Mouse (Mus musculus) CH12.LX (cell line): Measurements from ENCODE around the gene Lmnb2. TPM values are rescaled to one million over a fixed set of nuclear protein-coding genes. Genes with fewer than 3 reads are reported as not detected.
A peak's percentile ranks its signal among the peaks of the same experiment; 100 is the strongest.

Experiments used
- DNase-seq: peaks from one replicate; pipeline ENCODE4 v3.0.0-alpha.2; 2013; ENCODE audit errors: extremely low read depth
- H3K27ac ChIP-seq: 2 replicates; pipeline ENCODE4 v1.5.1; 2012; ENCODE audit warnings: low read depth, mild to moderate bottlenecking, control low read depth, moderate library complexity; ENCODE audit not compliant: insufficient read depth
- H3K27me3 ChIP-seq: replicated peaks from 2 replicates; pipeline ENCODE3; 2012; ENCODE audit warnings: inconsistent platforms
- H3K36me3 ChIP-seq, 2 experiments: replicated peaks in 1 of 2; 2 replicates each; pipeline versions ENCODE3 to v1.6.1; 2012; ENCODE audit warnings: inconsistent platforms in 1 of 2, low read length in 1 of 2, mild to moderate bottlenecking in 1 of 2, mixed read lengths in 1 of 2, moderate library complexity in 1 of 2; ENCODE audit not compliant: control insufficient read depth in 1 of 2, insufficient read depth in 1 of 2
- H3K4me1 ChIP-seq, 2 experiments: 2 replicates each; pipeline ENCODE4 v1.6.1; 2012; ENCODE audit warnings: inconsistent platforms in 1 of 2, moderate library complexity in 1 of 2; ENCODE audit not compliant: insufficient read depth in 2 of 2, control insufficient read depth in 1 of 2
- H3K4me2 ChIP-seq: 2 replicates; pipeline ENCODE4 v1.6.1; 2012; ENCODE audit warnings: low read depth, mild to moderate bottlenecking, control low read depth; ENCODE audit not compliant: poor library complexity, insufficient read depth, severe bottlenecking
- H3K4me3 ChIP-seq, 3 experiments: fragments of 150-350 bp in 1 of 3; sonication (generic) in 1 of 3; replicated peaks in 1 of 3; 2 replicates each; pipeline versions ENCODE3 to v1.5.1; 2011 to 2012; ENCODE audit warnings: low read depth in 2 of 3, low read length in 2 of 3, mild to moderate bottlenecking in 2 of 3, moderate library complexity in 2 of 3, control low read depth in 1 of 3, improper control_type of control experiment in 1 of 3, inconsistent platforms in 1 of 3, mixed read lengths in 1 of 3; ENCODE audit not compliant: poor library complexity in 1 of 3
- H3K79me2 ChIP-seq: replicated peaks from 2 replicates; pipeline ENCODE4 v1.6.1; 2012; ENCODE audit warnings: mild to moderate bottlenecking, moderate library complexity; ENCODE audit not compliant: control insufficient read depth, poor library complexity, insufficient read depth, severe bottlenecking; ENCODE audit errors: extremely low read depth
- H3K9ac ChIP-seq: 2 replicates; pipeline ENCODE4 v1.6.1; 2012; ENCODE audit warnings: low read depth, mild to moderate bottlenecking, control low read depth, moderate library complexity; ENCODE audit not compliant: insufficient read depth
- H3K9me3 ChIP-seq: replicated peaks from 2 replicates; pipeline ENCODE3; 2012; ENCODE audit warnings: low read length, inconsistent platforms, mixed read lengths
- CHD1 ChIP-seq: IDR thresholded peaks from 2 replicates; pipeline ENCODE4 v1.6.1; 2012; ENCODE audit warnings: low read depth, low read length, improper control_type of control experiment, inconsistent platforms
- CHD2 ChIP-seq: IDR thresholded peaks from 2 replicates; pipeline ENCODE4 v1.6.1; 2011; ENCODE audit warnings: low read length, improper control_type of control experiment
- CTCF ChIP-seq, 2 experiments: IDR thresholded peaks in 1 of 2; conservative IDR thresholded peaks in 1 of 2; 2 replicates each; pipeline ENCODE4 v1.5.1; 2011 to 2012; ENCODE audit warnings: low read depth in 2 of 2, low read length in 2 of 2, improper control_type of control experiment in 1 of 2, inconsistent platforms in 1 of 2, mild to moderate bottlenecking in 1 of 2, moderate library complexity in 1 of 2
- E2F4 ChIP-seq: IDR thresholded peaks from 2 replicates; pipeline ENCODE4 v1.6.1; 2011; ENCODE audit warnings: low read depth, low read length, improper control_type of control experiment; ENCODE audit not compliant: insufficient replicate concordance
- ELF1 ChIP-seq: IDR thresholded peaks from 2 replicates; pipeline ENCODE4 v1.6.1; 2014; ENCODE audit warnings: low read depth, mild to moderate bottlenecking, inconsistent platforms, low read length, improper control_type of control experiment
- EP300 ChIP-seq: IDR thresholded peaks from 2 replicates; pipeline ENCODE4 v1.6.1; 2011; ENCODE audit warnings: low read length, improper control_type of control experiment
- ETS1 ChIP-seq: conservative IDR thresholded peaks from 2 replicates; pipeline ENCODE4 v1.6.1; 2012; ENCODE audit warnings: low read depth, mild to moderate bottlenecking, inconsistent platforms, low read length, improper control_type of control experiment, moderate library complexity
- GABPA ChIP-seq: IDR thresholded peaks from 2 replicates; pipeline ENCODE4 v1.6.1; 2012; ENCODE audit warnings: low read depth, low read length, improper control_type of control experiment, inconsistent platforms; ENCODE audit not compliant: insufficient replicate concordance
- HCFC1 ChIP-seq: IDR thresholded peaks from 2 replicates; pipeline ENCODE4 v1.6.1; 2012; ENCODE audit warnings: low read depth, mild to moderate bottlenecking, inconsistent platforms, low read length, improper control_type of control experiment
- IRF4 ChIP-seq: IDR thresholded peaks from 2 replicates; pipeline ENCODE4 v1.6.1; 2014; ENCODE audit warnings: low read depth, mild to moderate bottlenecking, inconsistent platforms, low read length, improper control_type of control experiment
- JUN ChIP-seq: IDR thresholded peaks from 2 replicates; pipeline ENCODE4 v1.6.1; 2011; ENCODE audit warnings: low read depth, mild to moderate bottlenecking, low read length, improper control_type of control experiment, moderate library complexity; ENCODE audit not compliant: insufficient read depth
- KAT2A ChIP-seq: IDR thresholded peaks from 2 replicates; pipeline ENCODE4 v1.6.1; 2012; ENCODE audit warnings: low read length, improper control_type of control experiment, inconsistent platforms; ENCODE audit not compliant: insufficient replicate concordance
- MAX ChIP-seq: IDR thresholded peaks from 2 replicates; pipeline ENCODE4 v1.6.1; 2011; ENCODE audit warnings: low read length, improper control_type of control experiment
- MAZ ChIP-seq: IDR thresholded peaks from 2 replicates; pipeline ENCODE4 v1.6.1; 2012; ENCODE audit warnings: low read depth, mild to moderate bottlenecking, inconsistent platforms, low read length, improper control_type of control experiment, moderate library complexity
- MYC ChIP-seq: IDR thresholded peaks from 2 replicates; pipeline ENCODE4 v1.6.1; 2011; ENCODE audit warnings: low read depth, mild to moderate bottlenecking, improper control_type of control experiment, low read length
- POLR2A ChIP-seq: IDR thresholded peaks from 2 replicates; pipeline ENCODE4 v1.6.1; 2011; ENCODE audit warnings: low read depth, mild to moderate bottlenecking, improper control_type of control experiment, low read length
- RAD21 ChIP-seq: IDR thresholded peaks from 2 replicates; pipeline ENCODE4 v1.6.1; 2011; ENCODE audit warnings: low read depth, mild to moderate bottlenecking, low read length, improper control_type of control experiment, moderate library complexity
- UBTF ChIP-seq: IDR thresholded peaks from 2 replicates; pipeline ENCODE4 v1.6.1; 2012; ENCODE audit warnings: low read depth, mild to moderate bottlenecking, inconsistent platforms, low read length, improper control_type of control experiment, moderate library complexity
- USF2 ChIP-seq: conservative IDR thresholded peaks from 2 replicates; pipeline ENCODE4 v1.6.1; 2011; ENCODE audit warnings: low read depth, low read length, improper control_type of control experiment
- ZKSCAN1 ChIP-seq: IDR thresholded peaks from 2 replicates; pipeline ENCODE4 v1.6.1; 2012; ENCODE audit warnings: low read depth, inconsistent platforms, low read length, improper control_type of control experiment, borderline replicate concordance
- ZMIZ1 ChIP-seq: IDR thresholded peaks from 2 replicates; pipeline ENCODE4 v1.6.1; 2012; ENCODE audit warnings: low read depth, mild to moderate bottlenecking, inconsistent platforms, low read length, improper control_type of control experiment
- dilution Hi-C: fragments of 300-500 bp; cut with MboI; formaldehyde crosslinking; loops from 2 replicates; pipeline ENCODE4 v1.14.3; 2020; ENCODE audit warnings: low sequenced_read_pairs; ENCODE audit not compliant: extremely low pct_unique_long_range_greater_than_20kb, extremely low pct_ligation_motif_present
- in situ Hi-C: fragments of 300-500 bp; cut with MboI; formaldehyde crosslinking; loops from 3 replicates; pipeline ENCODE4 v1.14.3; 2019; ENCODE audit warnings: low sequenced_read_pairs, low pct_ligation_motif_present, low pct_unique_long_range_greater_than_20kb, mixed read lengths
- polyA plus RNA-seq: library from polyadenylated mRNA; unstranded; fragments of >175 nt; gene quantifications from 2 replicates; pipeline ENCODE4 v1.2.1, GENCODE M21; 2012; ENCODE audit warnings: low read depth; ENCODE audit not compliant: insufficient read length
- total RNA-seq, 2 experiments: library from RNA; depleted of rRNA; stranded (reverse); fragments of 300-350 nt in 1 of 2; fragments of >200 nt in 1 of 2; gene quantifications; 2 replicates each; pipeline ENCODE4 v1.2.3; 2012 to 2014

Gene Lmnb2
- total and polyA plus RNA-seq, 3 experiments = 20.7 to 25.8 (median 23.7) TPM

GRCm38 (mm10) chr10:80899074-80899473 is 19.0 kb downstream of the Lmnb2 start:
- Histone ChIP-seq H3K79me2 (peaks cover 10% of the 10 kb centered on the region; the same call in 1 of the 2 replicates), H3K9me3 (no peaks in the 10 kb centered on the region), H3K27ac (no peak overlapping the region), H3K27me3 (no peaks in the 10 kb centered on the region), H3K36me3 (peaks cover 34 to 61% of the 10 kb centered on the region in 2 experiments), H3K4me3 (peak overlapping the region in 1 of 3 experiments; percentile 84), H3K4me2 (peak overlapping the region; percentile 78)
- in situ Hi-C loops = no loop called here
- TF ChIP-seq USF2 (no peak), HCFC1 (no peak), MAZ (no peak), UBTF (no peak), ETS1 (no peak)
- TF ChIP-seq, all 38 proteins: peak for 0
- H3K9ac ChIP-seq = no peak overlapping the region
- no peak for DNase-seq
- peaks cover 8 to 21% of the 10 kb centered on the region in 2 experiments; a peak in 3 of 4 replicates for H3K4me1 ChIP-seq
- dilution Hi-C loops = no loop called here

- DNase-seq = no peak
- H3K36me3 ChIP-seq = peaks cover 23 to 50% of the 10 kb centered on the region in 2 experiments
- peaks cover 8 to 21% of the 10 kb centered on the region in 2 experiments; a peak in 3 of 4 replicates for H3K4me1 ChIP-seq
- no peak overlapping the region for H3K9ac ChIP-seq
- TF ChIP-seq ELF1 (no peak), KAT2A (no peak), CHD1 (no peak), UBTF (no peak), POLR2A (0 out of 2 replicates have a peak, but pooled peaks have one; percentile 27)
- H3K4me3 ChIP-seq = no peak overlapping the region
- dilution Hi-C loops (no loop called here), in situ Hi-C loops (no loop called here)
- H3K9me3 ChIP-seq = peaks cover 2% of the 10 kb centered on the region
- H3K79me2 ChIP-seq = peaks cover 10% of the 10 kb centered on the region; the same call in 1 of the 2 replicates
- H3K27me3 ChIP-seq = no peaks in the 10 kb centered on the region
- H3K27ac ChIP-seq = no peak overlapping the region
- H3K4me2 ChIP-seq = no peak overlapping the region
Measured at GRCm38 (mm10) chr10:80897861-80898510, 20.1 kb downstream of the Lmnb2 start.

GRCm38 (mm10) chr10:80896581-80897485 is 21.2 kb downstream of the Lmnb2 start:
- no peak for DNase-seq
- no peak overlapping the region for H3K4me2 ChIP-seq
- in situ Hi-C loops = no loop called here
- H3K79me2 ChIP-seq = peaks cover 10% of the 10 kb centered on the region; the same call in 1 of the 2 replicates
- peaks cover 21 to 38% of the 10 kb centered on the region in 2 experiments for H3K36me3 ChIP-seq
- dilution Hi-C loops = no loop called here
- H3K4me1 ChIP-seq = peaks cover 8 to 21% of the 10 kb centered on the region in 2 experiments; a peak in 3 of 4 replicates
- H3K9me3 ChIP-seq = peaks cover 11% of the 10 kb centered on the region
- H3K27me3 ChIP-seq = no peaks in the 10 kb centered on the region
- no peak overlapping the region for H3K27ac ChIP-seq
- no peak overlapping the region for H3K9ac ChIP-seq
- no peak overlapping the region for H3K4me3 ChIP-seq
- TF ChIP-seq IRF4 (no peak), KAT2A (no peak), POLR2A (no peak), ZKSCAN1 (no peak), UBTF (no peak), CTCF (conservative IDR thresholded peaks at IDR 0.05 in 1 of 2, IDR thresholded peaks at IDR 0.05 in 1 of 2; ENCODE audit: low read depth in 2 of 2, low read length in 2 of 2) (no peak), MAZ (no peak), RAD21 (no peak), MAX (no peak), MYC (no peak), E2F4 (no peak), HCFC1 (no peak), EP300 (no peak), GABPA (no peak), ETS1 (no peak), ZMIZ1 (no peak), JUN (no peak), CHD2 (no peak)
